Mouse (Mus musculus) megakaryocyte, embryonic 14.5 days (primary cell): ENCODE data around the gene B3gnt7.

ENCODE experiments used
- FLI1 ChIP-seq: IDR thresholded peaks from 2 replicates; pipeline ENCODE4 v1.6.1; 2012; ENCODE audit warnings: low read length, inconsistent platforms, mixed read lengths
- GATA1 ChIP-seq: IDR thresholded peaks from 3 replicates; pipeline ENCODE4 v1.6.1; 2012; ENCODE audit warnings: mixed read lengths, low read length, inconsistent platforms, borderline replicate concordance

- TF ChIP-seq GATA1 (no peak), FLI1 (no peak)
Measured at GRCm38 (mm10) chr1:86265060-86265459, 37.6 kb upstream of the B3gnt7 start.
